Mouse (Mus musculus) neural tube, embryonic 13.5 days (tissue): ENCODE results near the gene Mief2. TPM values are rescaled to one million over a fixed set of nuclear protein-coding genes. Genes with fewer than 3 reads are reported as not detected.

Experiments
- microRNA-seq: library from miRNA; unstranded; fragments of <30 nt; microRNA quantifications from one replicate; pipeline ENCODE4, GENCODE M21; 2016
- polyA plus RNA-seq: library from polyadenylated mRNA; unstranded; fragments of >200 nt; fragmentation: Nextera tagmentation; extraction: Ambion mirVana; gene quantifications from 2 replicates; pipeline ENCODE4 v1.2.1, GENCODE M21; 2015

Gene Mief2
- polyA plus RNA-seq, 1 experiment from 2014 or later, result 22.0 TPM

Small RNA genes lying within 50 kb of the gene (microRNA-seq; reads per million reads assigned to microRNA genes)
- gene Mir5100, result 0.74 reads per million

Other genes with a start within 250 kb of the Mief2 start
- gene Alkbh5, start 192.0 kb upstream of the Mief2 start, polyA plus RNA-seq, result 22.3 and 24.2 TPM in 2 replicates
- 53.9 and 54.4 TPM in 2 replicates for gene Llgl1, start 28.7 kb upstream of the Mief2 start, polyA plus RNA-seq
- 68.2 and 71.9 TPM in 2 replicates for gene Flii, start 1.1 kb upstream of the Mief2 start, polyA plus RNA-seq
- gene Top3a, start 49.0 kb downstream of the Mief2 start, polyA plus RNA-seq, result 8.5 and 10.0 TPM in 2 replicates
- 6.1 and 6.5 TPM in 2 replicates for gene Smcr8, start 49.1 kb downstream of the Mief2 start, polyA plus RNA-seq
- gene Shmt1, start 83.3 kb downstream of the Mief2 start, polyA plus RNA-seq, result 5.0 and 7.2 TPM in 2 replicates
- 31.0 and 32.1 TPM in 2 replicates for gene Dhrs7b, start 102.2 kb downstream of the Mief2 start, polyA plus RNA-seq
- 52.6 and 56.0 TPM in 2 replicates for gene Tmem11, start 150.9 kb downstream of the Mief2 start, polyA plus RNA-seq
- gene Natd1, start 186.4 kb downstream of the Mief2 start, polyA plus RNA-seq, result 28.8 and 30.0 TPM in 2 replicates
- gene Map2k3, start 203.6 kb downstream of the Mief2 start, polyA plus RNA-seq, result 31.4 and 32.0 TPM in 2 replicates